Comparison of ENCODE assay signal across 8 mouse cellular contexts in the genomic region with DNA sequence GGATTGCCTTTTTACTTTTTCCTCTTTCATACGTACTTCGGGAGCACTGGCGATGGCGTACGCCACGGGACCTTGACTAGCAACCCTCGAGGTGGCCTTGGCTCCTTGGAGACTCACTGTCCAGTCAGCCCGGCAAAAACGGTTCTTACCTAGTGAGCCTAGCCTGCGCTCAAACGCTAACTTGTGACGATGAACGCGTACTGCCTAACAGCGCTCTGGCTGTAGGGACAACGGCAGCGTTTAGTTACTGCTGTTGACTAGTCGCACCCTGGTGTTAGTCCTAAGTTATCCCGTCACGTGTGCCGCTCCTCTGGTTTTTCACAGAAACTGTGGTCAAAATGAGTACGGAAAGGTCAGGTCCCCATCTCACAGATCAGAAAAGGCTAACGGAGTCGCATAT. TPM values are rescaled to one million over a fixed set of nuclear protein-coding genes. Genes with fewer than 3 reads are reported as not detected.
A peak's percentile ranks its signal among the peaks of the same experiment; 100 is the strongest.
DNase-seq lines count a peak whose midpoint lies in the region; ATAC-seq and TF ChIP-seq lines count a peak whose summit lies in the region.

No protein-coding gene starts in this region.

- under 1% methylated on average over 24 of the region's 24 CpGs for WGBS in heart, embryonic 10.5 days
- under 1% methylated on average over 24 of the region's 24 CpGs for whole genome bisulfite sequencing in limb, embryonic 14.5 days
- WGBS in neural tube, embryonic 13.5 days = 0% methylated on average over 24 of the region's 24 CpGs

- DNase-seq in heart, embryonic 10.5 days (ENCODE audit: low spot score) = peak; percentile 81
- DNase-seq in heart, adult 11 months = no peak
- DNase-seq in thymus, postnatal 0 days (ENCODE audit: low spot score) = peak; percentile 32
- DNase-seq in thymus, adult 18-20 months = no peak
- peak; percentile 44 for DNase-seq in limb, embryonic 14.5 days (ENCODE audit: low spot score)

- H3K4me3 ChIP-seq in heart, embryonic 10.5 days = peak overlapping the region; percentile 90
- peak overlapping the region; percentile 78 for H3K4me3 ChIP-seq in erythroblast, embryonic 14.5 days (replicated peaks)
- peak overlapping the region; percentile 94 for H3K4me3 ChIP-seq in limb, embryonic 14.5 days (replicated peaks; ENCODE audit: low read length)
- H3K4me3 ChIP-seq in neural tube, embryonic 13.5 days = peak overlapping the region; percentile 76

- ATAC-seq in limb, embryonic 14.5 days (ENCODE audit: low FRiP score, low read depth) = no peak
- ATAC-seq in neural tube, embryonic 13.5 days (ENCODE audit: low read depth) = no peak
- ATAC-seq in inflammation-experienced regulatory T-cells, adult 6 months = no peak

- H3K27me3 ChIP-seq in heart, embryonic 10.5 days (ENCODE audit: insufficient read depth, poor library complexity, severe bottlenecking) = no peaks in the 10 kb centered on the region
- H3K27me3 ChIP-seq in erythroblast, embryonic 14.5 days (ENCODE audit: control insufficient read depth) = no peaks in the 10 kb centered on the region
- no peaks in the 10 kb centered on the region for H3K27me3 ChIP-seq in limb, embryonic 14.5 days (ENCODE audit: control insufficient read depth, insufficient read depth, low read length)
- no peaks in the 10 kb centered on the region for H3K27me3 ChIP-seq in neural tube, embryonic 13.5 days

- H3K4me1 ChIP-seq in heart, embryonic 10.5 days = peaks cover 16% of the 10 kb centered on the region
- H3K4me1 ChIP-seq in erythroblast, embryonic 14.5 days (ENCODE audit: control insufficient read depth) = peaks cover 28% of the 10 kb centered on the region
- H3K4me1 ChIP-seq in limb, embryonic 14.5 days (ENCODE audit: control insufficient read depth, insufficient read depth, low read length) = peaks cover 11% of the 10 kb centered on the region
- H3K4me1 ChIP-seq in neural tube, embryonic 13.5 days (replicated peaks) = peaks cover 24% of the 10 kb centered on the region

- H3K9ac ChIP-seq in limb, embryonic 14.5 days (ENCODE audit: low read depth, low read length, severe bottlenecking) = peak overlapping the region; percentile 77
- peak overlapping the region; percentile 79 for H3K9ac ChIP-seq in neural tube, embryonic 13.5 days

- peak overlapping the region; percentile 68 for H3K4me2 ChIP-seq in limb, embryonic 14.5 days (replicated peaks; ENCODE audit: low read depth, low read length, severe bottlenecking)
- peak overlapping the region; percentile 98 for H3K4me2 ChIP-seq in neural tube, embryonic 13.5 days

- H3K36me3 ChIP-seq in heart, embryonic 10.5 days = peaks cover 6% of the 10 kb centered on the region; the same call in 1 of the 2 replicates
- peaks cover 16% of the 10 kb centered on the region for H3K36me3 ChIP-seq in erythroblast, embryonic 14.5 days (ENCODE audit: control insufficient read depth)
- H3K36me3 ChIP-seq in limb, embryonic 14.5 days (ENCODE audit: control insufficient read depth, insufficient read depth, low read length) = peaks cover 4% of the 10 kb centered on the region; the same call in 1 of the 2 replicates
- peaks cover 9% of the 10 kb centered on the region for H3K36me3 ChIP-seq in neural tube, embryonic 13.5 days

- no peaks in the 10 kb centered on the region for H3K9me3 ChIP-seq in heart, embryonic 10.5 days
- no peaks in the 10 kb centered on the region for H3K9me3 ChIP-seq in erythroblast, embryonic 14.5 days (ENCODE audit: control insufficient read depth, low read length)
- H3K9me3 ChIP-seq in limb, embryonic 14.5 days (ENCODE audit: control insufficient read depth, low read length) = no peaks in the 10 kb centered on the region
- H3K9me3 ChIP-seq in neural tube, embryonic 13.5 days = no peaks in the 10 kb centered on the region

- peak overlapping the region; percentile 92 for H3K27ac ChIP-seq in heart, embryonic 10.5 days
- peak overlapping the region; percentile 88 for H3K27ac ChIP-seq in limb, embryonic 14.5 days (replicated peaks; ENCODE audit: low read depth, low read length)
- peak overlapping the region; percentile 89 for H3K27ac ChIP-seq in neural tube, embryonic 13.5 days (replicated peaks)

- no peak for TF ChIP-seq POLR2A in limb, embryonic 14.5 days (IDR thresholded peaks at IDR 0.05; ENCODE audit: borderline replicate concordance, extremely low read depth, insufficient read depth, insufficient read length)

RNA-seq across cellular contexts. Expression of gene Nudt6, which starts 0.6 kb away (rescaled TPM):
- 7.8 and 10.7 TPM in 2 replicates for polyA plus RNA-seq in heart, embryonic 10.5 days (2016; fragmentation: Nextera tagmentation; extraction: Ambion mirVana)
- polyA plus RNA-seq in thymus, postnatal 0 days (2015; fragmentation: Nextera tagmentation; extraction: Ambion mirVana) = 14.4 and 15.4 TPM in 2 replicates
- polyA plus RNA-seq in erythroblast, embryonic 14.5 days (2012) = 0.13 and 0.19 TPM in 2 replicates
- 7.2 and 8.9 TPM in 2 replicates for polyA plus RNA-seq in limb, embryonic 14.5 days (2012; rRNA removed)
- polyA plus RNA-seq in limb, embryonic 14.5 days (2014; fragmentation: Nextera tagmentation; extraction: Ambion mirVana) = 5.0 and 5.9 TPM in 2 replicates
- polyA plus RNA-seq in neural tube, embryonic 13.5 days (2015; fragmentation: Nextera tagmentation; extraction: Ambion mirVana) = 6.4 and 8.9 TPM in 2 replicates
- polyA plus RNA-seq in inflammation-experienced regulatory T-cells, adult 6 months (2017; shearing (Covaris generic)) = 10 to 100 TPM in 2 of 3 experiments, 1 to 10 TPM in 1; 9.8 to 19.2 (median 14.1) TPM

RNA-seq across cellular contexts. Expression of gene Spata5, which starts 0.9 kb away (rescaled TPM):
- polyA plus RNA-seq in heart, embryonic 10.5 days (2016; fragmentation: Nextera tagmentation; extraction: Ambion mirVana) = 35.2 and 36.2 TPM in 2 replicates
- 26.8 and 33.9 TPM in 2 replicates for polyA plus RNA-seq in thymus, postnatal 0 days (2015; fragmentation: Nextera tagmentation; extraction: Ambion mirVana)
- 0.21 and 0.30 TPM in 2 replicates for polyA plus RNA-seq in erythroblast, embryonic 14.5 days (2012)
- polyA plus RNA-seq in limb, embryonic 14.5 days (2012; rRNA removed) = 5.7 and 9.6 TPM in 2 replicates
- 39.9 and 40.2 TPM in 2 replicates for polyA plus RNA-seq in limb, embryonic 14.5 days (2014; fragmentation: Nextera tagmentation; extraction: Ambion mirVana)
- 32.6 and 35.7 TPM in 2 replicates for polyA plus RNA-seq in neural tube, embryonic 13.5 days (2015; fragmentation: Nextera tagmentation; extraction: Ambion mirVana)
- 10 to 100 TPM; 21.3 to 27.3 (median 26.5) TPM for polyA plus RNA-seq in inflammation-experienced regulatory T-cells, adult 6 months (2017; shearing (Covaris generic))

Comparison
In these comparisons a context has a peak if more than half of its experiments do, and no peak if none do; other contexts are left out.
1. DNase-seq: peak in heart, embryonic 10.5 days (single experiment), thymus, postnatal 0 days (single experiment) and limb, embryonic 14.5 days (single experiment); none in heart, adult 11 months (single experiment) and thymus, adult 18-20 months (0 of 2).
2. Peak in every context shown above with its lines, with median percentiles within 50 percentile points of each other: H3K27ac ChIP-seq and H3K4me3 ChIP-seq.